Mouse (Mus musculus) liver, embryonic 13.5 days (tissue): ENCODE results near the gene Man2b2. TPM values are rescaled to one million over a fixed set of nuclear protein-coding genes. Genes with fewer than 3 reads are reported as not detected.

Experiments used
- ATAC-seq: fragments of 200-750 bp; cut with Nextera tagmentation; 2 replicates; pipeline ENCODE4 v1.8.0; 2017; ENCODE audit warnings: low read depth, mild to moderate bottlenecking, moderate number of reproducible peaks, moderate library complexity
- DNase-seq: peaks from one replicate; pipeline ENCODE4 v3.0.0; 2022
- H3K27ac ChIP-seq: fragments of 300-500 bp; sonication (generic); 2 replicates; pipeline ENCODE4 v1.5.1; 2015; ENCODE audit warnings: moderate library complexity, mild to moderate bottlenecking, inconsistent platforms
- H3K27me3 ChIP-seq: fragments of 300-500 bp; sonication (generic); 2 replicates; pipeline ENCODE4 v1.6.1; 2015; ENCODE audit warnings: mild to moderate bottlenecking, inconsistent platforms
- H3K36me3 ChIP-seq: fragments of 300-500 bp; sonication (generic); 2 replicates; pipeline ENCODE4 v1.6.1; 2015; ENCODE audit warnings: mild to moderate bottlenecking, inconsistent platforms
- H3K4me1 ChIP-seq: fragments of 300-500 bp; sonication (generic); replicated peaks from 2 replicates; pipeline ENCODE4 v1.6.1; 2015; ENCODE audit warnings: inconsistent platforms
- H3K4me2 ChIP-seq: fragments of 300-500 bp; sonication (generic); 2 replicates; pipeline ENCODE4 v1.6.1; 2015; ENCODE audit warnings: inconsistent platforms, mild to moderate bottlenecking, moderate library complexity
- H3K4me3 ChIP-seq: fragments of 300-500 bp; sonication (generic); replicated peaks from 2 replicates; pipeline ENCODE4 v1.5.1; 2015; ENCODE audit warnings: mild to moderate bottlenecking, inconsistent platforms
- H3K9ac ChIP-seq: fragments of 300-500 bp; sonication (generic); 2 replicates; pipeline ENCODE4 v1.6.1; 2015; ENCODE audit warnings: mild to moderate bottlenecking, inconsistent platforms
- H3K9me3 ChIP-seq: fragments of 300-500 bp; sonication (generic); replicated peaks from 2 replicates; pipeline ENCODE4 v1.6.1; 2016; ENCODE audit warnings: inconsistent platforms
- WGBS: fragments of 180-500 bp; shearing (Covaris S2); methylation state at CpG from one replicate; pipeline ENCODE4 v1.1.7; 2015; ENCODE audit not compliant: insufficient replicate concordance; 5-methylcytosine and 5-hydroxymethylcytosine counted together
- polyA plus RNA-seq: library from polyadenylated mRNA; unstranded; fragments of >200 nt; fragmentation: Nextera tagmentation; extraction: Ambion mirVana; gene quantifications from 2 replicates; pipeline ENCODE4 v1.2.1, GENCODE M21; 2015

The Man2b2 gene
- polyA plus RNA-seq, 1 experiment from 2014 or later, result 8.2 TPM

- WGBS, result 16% methylated on average over 10 of the region's 10 CpGs
- 0 out of 2 replicates have a peak, but pooled peaks cover 2% of the 10 kb centered on the region for H3K4me1 ChIP-seq
These were observed 63.3 kb downstream of the Man2b2 start for GRCm38 (mm10) chr5:36766958-36767703.

DNA sequence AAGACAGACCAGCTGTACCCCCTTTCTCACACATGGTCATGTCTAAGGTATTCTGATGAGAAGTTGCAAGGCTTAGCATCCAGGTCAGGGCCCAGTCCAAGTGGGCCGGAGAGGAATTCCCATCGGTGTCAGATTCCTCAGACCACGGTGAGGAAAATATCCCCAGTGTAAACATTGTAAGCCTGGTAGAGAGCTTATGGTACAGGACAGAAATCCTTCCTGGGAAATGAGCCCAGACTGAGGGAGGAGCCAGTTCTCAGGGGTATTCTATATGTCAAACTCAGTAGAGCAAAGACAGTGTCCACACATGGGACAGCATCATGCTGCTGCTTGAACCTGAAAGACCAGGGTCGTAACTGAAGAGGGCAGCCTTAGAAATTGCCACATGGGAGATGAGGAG lies 70.6 kb downstream of the Man2b2 start:
- no peaks in the 10 kb centered on the region for H3K36me3 ChIP-seq
- no peak overlapping the region for H3K9ac ChIP-seq
- DNase-seq (no peak), ATAC-seq (no peak)
- 0 out of 2 replicates have a peak, but pooled peaks cover 2% of the 10 kb centered on the region for H3K4me1 ChIP-seq
- H3K4me2 ChIP-seq, result no peak overlapping the region
- no peak overlapping the region for H3K27ac ChIP-seq
- no peaks in the 10 kb centered on the region for H3K9me3 ChIP-seq
- H3K4me3 ChIP-seq, result no peak overlapping the region
- WGBS, result 68% methylated on average over 4 of the region's 4 CpGs
- H3K27me3 ChIP-seq, result no peaks in the 10 kb centered on the region; the same call in none of the 2 replicates

More at GRCm38 (mm10) chr5:36766958-36767703, 63.3 kb downstream of the Man2b2 start:
- H3K4me3 ChIP-seq, result no peak overlapping the region
- H3K27me3 ChIP-seq, result no peaks in the 10 kb centered on the region
- ATAC-seq (no peak), DNase-seq (no peak)
- no peak overlapping the region for H3K9ac ChIP-seq
- H3K36me3 ChIP-seq, result no peaks in the 10 kb centered on the region
- H3K9me3 ChIP-seq, result no peaks in the 10 kb centered on the region
- no peak overlapping the region for H3K27ac ChIP-seq
- H3K4me2 ChIP-seq, result no peak overlapping the region

GRCm38 (mm10) chr5:36757033-36757432 lies 73.4 kb downstream of the Man2b2 start:
- DNase-seq, result no peak

More at GRCm38 (mm10) chr5:36757033-36757432, 73.4 kb downstream of the Man2b2 start:
- Histone ChIP-seq H3K27me3 (no peaks in the 10 kb centered on the region; the same call in none of the 2 replicates), H3K9ac (no peak overlapping the region), H3K27ac (no peak overlapping the region), H3K4me3 (no peak overlapping the region), H3K4me1 (no peaks in the 10 kb centered on the region), H3K4me2 (no peak overlapping the region), H3K9me3 (no peaks in the 10 kb centered on the region), H3K36me3 (no peaks in the 10 kb centered on the region)
- ATAC-seq, result no peak
- WGBS, result 56% methylated on average over 5 of the region's 5 CpGs

Other genes starting within 250 kb of the Man2b2 start
- gene Tbc1d14, start 237.4 kb downstream of the Man2b2 start, polyA plus RNA-seq, result 9.4 and 10.9 TPM in 2 replicates
- 21.9 and 25.3 TPM in 2 replicates for gene D5Ertd579e, start 134.6 kb downstream of the Man2b2 start, polyA plus RNA-seq
- 15.5 and 16.7 TPM in 2 replicates for gene Bloc1s4, start 82.0 kb downstream of the Man2b2 start, polyA plus RNA-seq
- 184 and 217 TPM in 2 replicates for gene Mrfap1, start 33.9 kb downstream of the Man2b2 start, polyA plus RNA-seq
- gene Ppp2r2c, start 37.9 kb upstream of the Man2b2 start, polyA plus RNA-seq, result 0.03 and 0.05 TPM in 2 replicates
- gene Wfs1, start 158.6 kb upstream of the Man2b2 start, polyA plus RNA-seq, result 1.1 and 1.2 TPM in 2 replicates